In genomic region chr14:7568382-7568781, GRCm38 (mm10) we compare ENCODE assay signal across 9 mouse cellular contexts. TPM values are rescaled to one million over a fixed set of nuclear protein-coding genes. Genes with fewer than 3 reads are reported as not detected.
A peak's percentile ranks its signal among the peaks of the same experiment; 100 is the strongest.
DNase-seq lines count a peak whose midpoint lies in the region; ATAC-seq and TF ChIP-seq lines count a peak whose summit lies in the region.
"Not testable (repeated sequence)": the region's sequence is repeated elsewhere in the genome, so short reads cannot be mapped to it uniquely, and the experiment has no call there.
"Had no signal": no experiment of that assay in that cellular context is flagged by ENCODE, and none has a peak within 500 bp of the region (broad histone marks: within the 10 kb centered on the region; RNA-seq: fewer than 3 reads in every experiment).

Gm3558 (minus strand) TSS chr14:7568566.

- peak within 1 kb of the TSS; percentile 60 for H3K27ac ChIP-seq in forebrain, embryonic 10.5 days
- H3K27ac ChIP-seq in heart, embryonic 12.5 days (ENCODE audit: poor library complexity, severe bottlenecking); hindbrain, postnatal 0 days; liver, embryonic 13.5 days; neural tube, embryonic 11.5 days (ENCODE audit: low read depth, low read length); testis, adult 2 months (ENCODE audit: control insufficient read depth, insufficient read depth, low read depth, low read length): not testable (repeated sequence)

- TF ChIP-seq POLR2A in testis, adult 2 months (IDR thresholded peaks at IDR 0.05; ENCODE audit: control insufficient read depth, low read depth, low read length): not testable (repeated sequence)

- peak; percentile 2 to 9 for DNase-seq in cerebellum, adult 18-20 months
- DNase-seq in forebrain, embryonic 10.5 days (ENCODE audit: extremely low spot score, low spot score); hindbrain, postnatal 0 days (ENCODE audit: low spot score); layer of hippocampus, postnatal 10 days (ENCODE audit: low spot score in 2 of 2); liver, embryonic 13.5 days; neural tube, embryonic 11.5 days (ENCODE audit: low spot score): not testable (repeated sequence)

- H3K9me3 ChIP-seq in forebrain, embryonic 10.5 days; heart, embryonic 12.5 days (replicated peaks); hindbrain, postnatal 0 days (ENCODE audit: low read length); liver, embryonic 13.5 days (replicated peaks); neural tube, embryonic 11.5 days (ENCODE audit: control insufficient read depth, low read length): not testable (repeated sequence)

- WGBS in forebrain, embryonic 10.5 days: no CpG with 5 or more reads among the region's 34 CpGs
- 0% methylated on average over 5 of the region's 34 CpGs for WGBS in heart, embryonic 12.5 days
- WGBS in hindbrain, postnatal 0 days: 0% methylated on average over 2 of the region's 34 CpGs
- WGBS in liver, embryonic 13.5 days (ENCODE audit: insufficient replicate concordance): 0% methylated on average over 2 of the region's 34 CpGs
- WGBS in neural tube, embryonic 11.5 days: no CpG with 5 or more reads among the region's 34 CpGs

- peak within 1 kb of the TSS; percentile 41; the same call in 1 of the 2 replicates for H3K9ac ChIP-seq in heart, embryonic 12.5 days
- not testable (repeated sequence) for H3K9ac ChIP-seq in hindbrain, postnatal 0 days (replicated peaks; ENCODE audit: low read length); liver, embryonic 13.5 days; neural tube, embryonic 11.5 days (ENCODE audit: low read length)

- not testable (repeated sequence) for H3K27me3 ChIP-seq in forebrain, embryonic 10.5 days (ENCODE audit: poor library complexity, severe bottlenecking); heart, embryonic 12.5 days (replicated peaks); hindbrain, postnatal 0 days (ENCODE audit: insufficient read depth, low read length); liver, embryonic 13.5 days; neural tube, embryonic 11.5 days (ENCODE audit: control insufficient read depth, insufficient read depth, low read length); testis, adult 2 months (ENCODE audit: control insufficient read depth, insufficient read depth, low read length)

- TF ChIP-seq CTCF in hindbrain, postnatal 0 days (IDR thresholded peaks at IDR 0.05; ENCODE audit: low read depth); testis, adult 2 months (IDR thresholded peaks at IDR 0.05; ENCODE audit: control insufficient read depth, insufficient read depth, insufficient replicate concordance, low read depth, low read length): not testable (repeated sequence)

- not testable (repeated sequence) for H3K36me3 ChIP-seq in forebrain, embryonic 10.5 days (replicated peaks); heart, embryonic 12.5 days; hindbrain, postnatal 0 days (ENCODE audit: insufficient read depth, low read length); liver, embryonic 13.5 days; neural tube, embryonic 11.5 days (ENCODE audit: control insufficient read depth, insufficient read depth, low read length); testis, adult 2 months (ENCODE audit: control insufficient read depth, insufficient read depth, low read length)

- H3K4me3 ChIP-seq in forebrain, embryonic 10.5 days: peak within 1 kb of the TSS; percentile 55
- H3K4me3 ChIP-seq in heart, embryonic 12.5 days: peak within 1 kb of the TSS; percentile 51
- peak within 1 kb of the TSS; percentile 34 for H3K4me3 ChIP-seq in hindbrain, postnatal 0 days (ENCODE audit: low read length)
- peak within 1 kb of the TSS; percentile 26; the same call in 1 of the 2 replicates for H3K4me3 ChIP-seq in liver, embryonic 13.5 days (replicated peaks)
- H3K4me3 ChIP-seq in neural tube, embryonic 11.5 days (ENCODE audit: low read depth, low read length): peak within 1 kb of the TSS; percentile 33
- peak within 1 kb of the TSS; percentile 5; the same call in 1 of the 2 replicates for H3K4me3 ChIP-seq in testis, adult 2 months (ENCODE audit: control insufficient read depth, low read depth, low read length)

- H3K4me2 ChIP-seq in heart, embryonic 12.5 days: peak within 1 kb of the TSS; percentile 89
- H3K4me2 ChIP-seq in hindbrain, postnatal 0 days (ENCODE audit: low read depth, low read length): peak within 1 kb of the TSS; percentile 47; the same call in 1 of the 2 replicates
- H3K4me2 ChIP-seq in liver, embryonic 13.5 days: peak within 1 kb of the TSS; percentile 46
- H3K4me2 ChIP-seq in neural tube, embryonic 11.5 days (ENCODE audit: low read depth): peak within 1 kb of the TSS; percentile 49

- not testable (repeated sequence) for H3K4me1 ChIP-seq in forebrain, embryonic 10.5 days; heart, embryonic 12.5 days (replicated peaks); hindbrain, postnatal 0 days (ENCODE audit: insufficient read depth, low read length); liver, embryonic 13.5 days (replicated peaks); neural tube, embryonic 11.5 days (ENCODE audit: control insufficient read depth, insufficient read depth, low read length); testis, adult 2 months (ENCODE audit: control insufficient read depth, insufficient read depth, low read length)

- ATAC-seq in heart, embryonic 12.5 days (ENCODE audit: insufficient number of reproducible peaks, low FRiP score); hindbrain, postnatal 0 days; liver, embryonic 13.5 days (ENCODE audit: low read depth); neural tube, embryonic 11.5 days (ENCODE audit: insufficient read depth, low FRiP score, low TSS enrichment): not testable (repeated sequence)

RNA-seq across cellular contexts. Expression of gene Gm3558, which starts in this region (rescaled TPM):
- polyA plus RNA-seq in forebrain, embryonic 10.5 days (2016; fragmentation: Nextera tagmentation; extraction: Ambion mirVana): 0.58 and 0.90 TPM in 2 replicates
- 0.10 and 0.43 TPM in 2 replicates for polyA plus RNA-seq in heart, embryonic 12.5 days (2016; fragmentation: Nextera tagmentation; extraction: Ambion mirVana)
- 2.8 and 3.3 TPM in 2 replicates for total RNA-seq in hindbrain, postnatal 0 days (2014; rRNA removed)
- polyA plus RNA-seq in hindbrain, postnatal 0 days (2015; fragmentation: Nextera tagmentation; extraction: Ambion mirVana): 6.2 and 6.4 TPM in 2 replicates
- total RNA-seq in layer of hippocampus, postnatal 10 days (2021): 10 to 100 TPM; 10.5 to 17.0 TPM
- polyA plus RNA-seq in liver, embryonic 13.5 days (2015; fragmentation: Nextera tagmentation; extraction: Ambion mirVana): 0.07 TPM in 1 of 2 replicates, not detected in the other
- polyA plus RNA-seq in neural tube, embryonic 11.5 days (2014; fragmentation: Nextera tagmentation; extraction: Ambion mirVana): 0.89 and 1.2 TPM in 2 replicates
- 1.0 and 1.8 TPM in 2 replicates for polyA plus RNA-seq in testis, adult 2 months (2012; rRNA removed)
- total RNA-seq: neutrophil, adult 5-6 weeks had no signal

Comparison
In these comparisons a context has a peak if more than half of its experiments do, and no peak if none do; other contexts are left out.
1. H3K4me3 ChIP-seq: peak in every context shown above with its lines; median percentile 55 in forebrain, embryonic 10.5 days; 51 in heart, embryonic 12.5 days; 34 in hindbrain, postnatal 0 days; 33 in neural tube, embryonic 11.5 days; 26 in liver, embryonic 13.5 days; 5 in testis, adult 2 months.